Mouse (Mus musculus): ENCODE measurements around the gene Slc35f1. TPM values are rescaled to one million over a fixed set of nuclear protein-coding genes. Genes with fewer than 3 reads are reported as not detected.

The Slc35f1 gene
- 0.26 TPM for polyA plus RNA-seq (2015; fragmentation: Illumina TruSeq; extraction: RNeasy Lipid Tissue Mini Kit (QIAGEN cat#74804); ENCODE audit: insufficient read depth, low replicate concordance)

GRCm38 (mm10) chr10:52690334-52690991, at the start of gene Slc35f1:
Gene Slc35f1, plus strand, starts transcription at chr10:52690533.

